Mouse (Mus musculus) small intestine, adult 2 months (tissue): ENCODE data around the gene Napsa.

Source experiments
- CTCF ChIP-seq: fragments of 200-500 bp; IDR thresholded peaks from 2 replicates; pipeline ENCODE4 v1.5.1; 2012; ENCODE audit warnings: low read depth, mild to moderate bottlenecking, control low read depth, inconsistent platforms, low read length, moderate library complexity, mixed read lengths; ENCODE audit not compliant: insufficient replicate concordance, insufficient read length; ENCODE audit errors: extremely low read depth
- POLR2A ChIP-seq: fragments of 200-500 bp; IDR thresholded peaks from 2 replicates; pipeline ENCODE4 v1.6.1; 2012; ENCODE audit warnings: low read depth, mild to moderate bottlenecking, control low read depth, inconsistent platforms, low read length, moderate library complexity

DNA sequence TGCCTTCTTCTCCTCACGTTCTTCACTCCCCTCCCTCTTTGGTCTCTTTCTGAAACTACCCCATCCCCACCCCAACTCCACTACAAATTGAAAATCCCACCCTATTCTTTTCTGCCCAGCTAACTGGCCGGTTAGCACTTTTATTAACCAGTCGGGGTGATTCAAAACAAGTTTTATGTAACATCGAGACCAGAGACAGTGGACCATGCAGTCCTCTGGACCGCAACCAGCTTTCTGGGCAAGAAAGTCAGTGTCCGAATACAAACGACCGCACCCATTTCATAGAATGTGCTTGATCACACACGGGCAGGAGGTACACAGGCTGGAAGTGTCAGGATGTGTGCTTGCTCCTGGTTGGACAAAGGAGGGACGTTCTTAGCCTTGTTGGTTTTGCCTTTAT, 7.7 kb upstream of the Napsa start:
- no peak for TF ChIP-seq CTCF
- TF ChIP-seq POLR2A, result no peak
